Mouse (Mus musculus): ENCODE data around the gene Gm10112.

The Gm10112 gene

DNA sequence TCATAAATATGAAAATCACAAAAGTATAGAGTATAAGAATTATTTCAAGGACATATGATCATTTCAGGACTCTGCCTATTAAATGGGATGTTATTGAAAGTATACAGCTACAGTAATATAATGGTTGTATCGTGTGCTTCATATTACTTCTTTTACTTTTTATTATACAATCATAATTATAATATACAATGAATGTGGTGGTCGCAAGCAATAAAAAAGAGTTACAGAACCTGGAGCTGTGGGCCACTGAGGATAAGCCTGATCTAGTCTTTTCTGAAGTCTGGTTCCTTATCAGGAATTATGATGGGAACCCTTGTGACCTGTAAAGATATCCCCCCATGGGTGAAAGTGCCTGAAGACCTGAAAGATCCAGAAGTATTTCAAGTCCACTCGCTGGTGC is at the start of gene Gm10112:
Gene Gm10112 (plus strand): TSS at position 301 of the 400 bp plus-strand sequence.
- DNase-seq (ENCODE audit: low read depth, low spot score) = no peak

DNA sequence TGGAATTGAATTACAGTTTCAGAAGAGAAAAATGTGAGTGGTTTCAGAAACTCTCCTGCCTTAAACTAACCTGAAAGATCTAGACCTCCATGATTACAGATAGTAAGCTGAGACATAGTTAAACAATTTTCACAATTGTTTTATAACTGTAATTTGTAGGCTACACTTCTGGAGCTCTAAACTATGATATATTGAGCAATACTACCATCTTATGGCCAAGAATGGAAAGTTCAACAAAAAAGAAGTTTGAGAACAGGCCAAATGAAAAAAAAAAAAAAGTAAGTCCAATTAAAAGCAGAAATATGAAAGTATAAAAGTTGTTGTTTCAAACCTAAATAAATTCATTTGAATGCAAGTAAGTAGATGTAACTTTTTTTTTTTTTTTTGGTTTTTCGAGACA is 21.4 kb downstream of the Gm10112 start:
- DNase-seq (ENCODE audit: low read depth, low spot score) = peak; percentile 14

DNA sequence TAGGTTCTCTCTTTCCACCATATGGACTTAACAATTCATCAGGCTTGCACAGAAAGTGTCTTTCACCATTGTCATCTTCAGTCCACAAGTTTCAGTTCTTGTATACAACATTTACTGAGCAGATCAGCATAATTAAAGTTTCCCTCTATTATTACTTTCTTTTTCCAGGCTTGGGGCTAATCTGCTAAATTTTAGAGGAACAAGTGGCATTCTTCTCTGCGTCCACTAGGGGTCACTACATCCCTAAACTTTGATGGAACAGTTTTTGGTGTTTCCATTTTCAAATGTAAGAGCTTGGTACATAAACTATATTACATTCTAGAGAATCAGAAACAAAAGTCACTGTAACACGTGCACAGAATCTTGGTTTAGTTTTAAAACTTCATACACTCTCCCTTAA is 28.2 kb downstream of the Gm10112 start:
- DNase-seq (ENCODE audit: low read depth, low spot score) = peak; percentile 44

DNA sequence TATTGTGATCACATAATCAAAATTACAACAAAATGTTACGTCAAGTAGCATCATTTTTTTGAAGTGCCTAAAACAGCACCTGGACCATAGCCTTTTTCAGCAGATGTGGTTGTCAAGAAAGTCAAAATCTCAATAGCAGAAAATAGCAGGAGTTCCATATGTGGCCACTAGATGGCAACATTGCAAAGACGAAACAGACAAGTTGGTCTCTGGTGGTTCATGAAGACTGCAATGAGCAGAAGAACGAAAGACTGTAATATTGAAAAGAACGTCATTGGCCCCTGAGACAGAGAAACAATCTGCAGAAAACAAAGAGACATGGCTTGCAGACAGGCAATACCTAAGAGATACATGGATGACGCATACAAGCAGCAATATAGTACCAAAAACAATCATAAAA is 42.1 kb downstream of the Gm10112 start:
- DNase-seq (ENCODE audit: low read depth, low spot score) = peak; percentile 45
